Mouse (Mus musculus): ENCODE data around the gene Apaf1. TPM values are rescaled to one million over a fixed set of nuclear protein-coding genes. Genes with fewer than 3 reads are reported as not detected.

Gene Apaf1
- polyA plus RNA-seq, 1 experiment from 2014 or later = 32.1 TPM

DNA sequence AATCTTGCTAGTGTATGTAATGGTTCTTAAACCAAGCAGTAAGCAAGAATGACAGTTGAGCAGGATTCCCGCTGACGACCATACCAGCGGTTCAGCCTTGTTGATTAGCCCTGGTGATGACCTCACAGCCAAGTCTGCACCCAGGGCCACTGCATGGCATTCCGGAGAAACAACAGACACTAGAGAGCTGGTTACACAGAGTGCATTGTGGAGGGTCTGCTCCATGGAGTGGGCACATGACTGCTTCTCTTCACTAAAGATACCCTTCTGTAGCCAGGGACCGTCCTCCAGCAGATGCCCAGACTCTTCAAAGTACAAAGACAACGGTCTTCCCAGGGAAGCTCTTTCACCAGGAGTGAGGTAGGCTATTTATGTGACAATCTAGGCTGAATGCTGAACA is 90.3 kb downstream of the Apaf1 start:
- Histone ChIP-seq H3K27me3 (ENCODE audit: control insufficient read depth, insufficient read depth, low read length) (no peaks in the 10 kb centered on the region), H3K9me3 (replicated peaks; ENCODE audit: control insufficient read depth, low read length) (no peaks in the 10 kb centered on the region), H3K36me3 (replicated peaks; ENCODE audit: control insufficient read depth, insufficient read depth, low read depth, low read length) (no peaks in the 10 kb centered on the region), H3K4me2 (ENCODE audit: low read depth, low read length) (no peak overlapping the region), H3K9ac (replicated peaks; ENCODE audit: low read length) (no peak overlapping the region), H3K27ac (replicated peaks; ENCODE audit: low read depth, low read length) (no peak overlapping the region), H3K4me1 (ENCODE audit: control insufficient read depth, insufficient read depth, low read length) (no peaks in the 10 kb centered on the region), H3K4me3 (ENCODE audit: low read depth, low read length) (no peak overlapping the region)
- DNase-seq (ENCODE audit: low spot score) (no peak), ATAC-seq (replicated peaks; ENCODE audit: insufficient number of reproducible peaks, low FRiP score, low TSS enrichment, low read depth) (no peak)
- WGBS = 86% methylated on average over 6 of the region's 6 CpGs

DNA sequence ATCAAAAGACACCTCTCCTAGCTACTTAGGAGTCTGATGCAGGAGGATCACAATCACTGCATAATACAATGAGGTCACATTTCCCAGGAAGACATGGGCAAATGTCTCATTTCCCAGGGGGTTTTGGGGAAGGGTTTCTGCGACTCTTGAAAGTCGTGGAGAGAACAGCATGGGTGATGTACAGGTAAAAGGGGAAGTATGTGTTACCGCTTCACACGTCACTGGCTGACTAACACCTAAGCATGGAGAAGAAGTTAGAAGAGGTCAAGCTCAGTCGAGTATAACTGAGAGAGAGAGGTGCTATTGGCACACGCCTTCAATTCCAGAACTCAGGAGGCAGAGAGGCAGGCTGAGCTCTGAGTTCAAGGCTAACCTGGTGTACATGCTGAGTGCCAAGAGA is 92.2 kb downstream of the Apaf1 start:
- H3K27ac ChIP-seq (replicated peaks; ENCODE audit: low read depth, low read length) = no peak overlapping the region
- no peaks in the 10 kb centered on the region for H3K27me3 ChIP-seq (ENCODE audit: control insufficient read depth, insufficient read depth, low read length)
- H3K4me3 ChIP-seq (ENCODE audit: low read depth, low read length) = no peak overlapping the region
- no peak overlapping the region for H3K9ac ChIP-seq (replicated peaks; ENCODE audit: low read length)
- H3K4me1 ChIP-seq (ENCODE audit: control insufficient read depth, insufficient read depth, low read length) = no peaks in the 10 kb centered on the region
- no peaks in the 10 kb centered on the region for H3K9me3 ChIP-seq (replicated peaks; ENCODE audit: control insufficient read depth, low read length)
- WGBS = 84% methylated on average over 6 of the region's 6 CpGs
- no peak for ATAC-seq (replicated peaks; ENCODE audit: insufficient number of reproducible peaks, low FRiP score, low TSS enrichment, low read depth)
- H3K4me2 ChIP-seq (ENCODE audit: low read depth, low read length) = no peak overlapping the region
- DNase-seq (ENCODE audit: low spot score) = no peak
- H3K36me3 ChIP-seq (replicated peaks; ENCODE audit: control insufficient read depth, insufficient read depth, low read depth, low read length) = no peaks in the 10 kb centered on the region

DNA sequence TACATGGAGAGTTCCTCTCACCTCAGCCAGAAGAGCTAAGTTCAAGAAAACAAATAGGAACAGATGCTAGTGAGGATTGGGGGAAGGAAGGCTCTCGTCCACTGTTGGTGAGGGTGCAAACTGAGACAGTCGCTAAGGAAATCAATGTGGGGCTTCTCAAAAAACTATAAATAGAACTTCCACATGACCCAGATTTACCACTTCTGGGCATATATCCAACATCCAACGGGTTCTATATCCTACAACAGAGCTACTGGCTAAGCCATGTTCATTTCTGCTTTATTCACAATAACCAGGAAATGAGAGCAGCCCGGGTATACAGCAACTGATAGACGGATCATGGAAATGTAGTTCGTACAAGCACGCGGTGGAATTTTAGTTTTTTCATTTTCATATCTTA is 99.5 kb downstream of the Apaf1 start:
- no peaks in the 10 kb centered on the region for H3K27me3 ChIP-seq (ENCODE audit: control insufficient read depth, insufficient read depth, low read length)
- no peaks in the 10 kb centered on the region for H3K9me3 ChIP-seq (replicated peaks; ENCODE audit: control insufficient read depth, low read length)
- H3K4me2 ChIP-seq (ENCODE audit: low read depth, low read length) = no peak overlapping the region
- WGBS = 88% methylated on average over 8 of the region's 8 CpGs
- DNase-seq (ENCODE audit: low spot score) (no peak), ATAC-seq (replicated peaks; ENCODE audit: insufficient number of reproducible peaks, low FRiP score, low TSS enrichment, low read depth) (no peak)
- no peak overlapping the region for H3K27ac ChIP-seq (replicated peaks; ENCODE audit: low read depth, low read length)
- H3K36me3 ChIP-seq (replicated peaks; ENCODE audit: control insufficient read depth, insufficient read depth, low read depth, low read length) = no peaks in the 10 kb centered on the region
- H3K4me3 ChIP-seq (ENCODE audit: low read depth, low read length) = no peak overlapping the region
- H3K4me1 ChIP-seq (ENCODE audit: control insufficient read depth, insufficient read depth, low read length) = no peaks in the 10 kb centered on the region
- no peak overlapping the region for H3K9ac ChIP-seq (replicated peaks; ENCODE audit: low read length)

GRCm38 (mm10) chr10:90981811-90982210 is 100.8 kb downstream of the Apaf1 start:
- H3K9me3 ChIP-seq (replicated peaks; ENCODE audit: control insufficient read depth, low read length) = no peaks in the 10 kb centered on the region
- no peaks in the 10 kb centered on the region for H3K27me3 ChIP-seq (ENCODE audit: control insufficient read depth, insufficient read depth, low read length)
- no peaks in the 10 kb centered on the region for H3K36me3 ChIP-seq (replicated peaks; ENCODE audit: control insufficient read depth, insufficient read depth, low read depth, low read length)
- H3K4me2 ChIP-seq (ENCODE audit: low read depth, low read length) = no peak overlapping the region
- 92% methylated on average over 4 of the region's 4 CpGs for WGBS
- H3K27ac ChIP-seq (replicated peaks; ENCODE audit: low read depth, low read length) = no peak overlapping the region
- no peak for ATAC-seq (replicated peaks; ENCODE audit: insufficient number of reproducible peaks, low FRiP score, low TSS enrichment, low read depth)
- no peak overlapping the region for H3K9ac ChIP-seq (replicated peaks; ENCODE audit: low read length)
- H3K4me3 ChIP-seq (ENCODE audit: low read depth, low read length) = no peak overlapping the region
- H3K4me1 ChIP-seq (ENCODE audit: control insufficient read depth, insufficient read depth, low read length) = no peaks in the 10 kb centered on the region
- no peak for DNase-seq (ENCODE audit: low spot score)

GRCm38 (mm10) chr10:90974491-90974890 is 108.1 kb downstream of the Apaf1 start:
- no peaks in the 10 kb centered on the region for H3K9me3 ChIP-seq (replicated peaks; ENCODE audit: control insufficient read depth, low read length)
- H3K36me3 ChIP-seq (replicated peaks; ENCODE audit: control insufficient read depth, insufficient read depth, low read depth, low read length) = no peaks in the 10 kb centered on the region
- ATAC-seq (replicated peaks; ENCODE audit: insufficient number of reproducible peaks, low FRiP score, low TSS enrichment, low read depth) = no peak
- peaks cover 3% of the 10 kb centered on the region; the same call in 1 of the 2 replicates for H3K4me1 ChIP-seq (ENCODE audit: control insufficient read depth, insufficient read depth, low read length)
- no peak overlapping the region for H3K4me3 ChIP-seq (ENCODE audit: low read depth, low read length)
- peaks cover 4% of the 10 kb centered on the region for H3K27me3 ChIP-seq (ENCODE audit: control insufficient read depth, insufficient read depth, low read length)
- WGBS = 81% methylated on average over 6 of the region's 6 CpGs
- no peak overlapping the region for H3K4me2 ChIP-seq (ENCODE audit: low read depth, low read length)
- DNase-seq (ENCODE audit: low spot score) = no peak
- no peak overlapping the region for H3K9ac ChIP-seq (replicated peaks; ENCODE audit: low read length)
- no peak overlapping the region for H3K27ac ChIP-seq (replicated peaks; ENCODE audit: low read depth, low read length)

DNA sequence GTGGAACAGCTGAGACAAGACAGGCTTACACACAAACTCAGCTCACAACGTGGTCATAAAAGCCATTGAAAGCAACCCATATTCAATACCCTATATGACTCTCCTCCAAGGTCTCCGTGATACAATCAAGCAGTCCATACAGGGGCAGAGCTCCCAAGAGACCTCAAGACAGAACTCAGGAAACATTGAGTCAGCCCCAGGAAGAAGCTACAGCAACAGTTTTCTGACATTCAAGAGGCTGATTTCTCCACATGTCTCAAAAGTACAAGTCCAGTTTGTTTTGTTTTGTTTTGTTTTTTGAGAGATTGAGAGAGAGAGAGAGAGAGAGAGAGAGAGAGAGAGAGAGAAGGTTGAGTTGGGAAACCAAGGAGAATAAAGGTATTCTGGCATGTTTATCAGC is 108.5 kb downstream of the Apaf1 start:
- Histone ChIP-seq H3K27me3 (ENCODE audit: control insufficient read depth, insufficient read depth, low read length) (peaks cover 8% of the 10 kb centered on the region), H3K27ac (replicated peaks; ENCODE audit: low read depth, low read length) (no peak overlapping the region), H3K4me3 (ENCODE audit: low read depth, low read length) (no peak overlapping the region), H3K9ac (replicated peaks; ENCODE audit: low read length) (no peak overlapping the region), H3K36me3 (replicated peaks; ENCODE audit: control insufficient read depth, insufficient read depth, low read depth, low read length) (no peaks in the 10 kb centered on the region), H3K4me2 (ENCODE audit: low read depth, low read length) (no peak overlapping the region), H3K9me3 (replicated peaks; ENCODE audit: control insufficient read depth, low read length) (no peaks in the 10 kb centered on the region), H3K4me1 (ENCODE audit: control insufficient read depth, insufficient read depth, low read length) (peaks cover 3% of the 10 kb centered on the region; the same call in 1 of the 2 replicates)
- DNase-seq (ENCODE audit: low spot score) (no peak), ATAC-seq (replicated peaks; ENCODE audit: insufficient number of reproducible peaks, low FRiP score, low TSS enrichment, low read depth) (no peak)
- WGBS = 72% methylated on average over 2 of the region's 2 CpGs

GRCm38 (mm10) chr10:90970560-90970959 is 112.0 kb downstream of the Apaf1 start:
- Histone ChIP-seq H3K4me2 (ENCODE audit: low read depth, low read length) (no peak overlapping the region), H3K36me3 (replicated peaks; ENCODE audit: control insufficient read depth, insufficient read depth, low read depth, low read length) (no peaks in the 10 kb centered on the region), H3K27ac (replicated peaks; ENCODE audit: low read depth, low read length) (no peak overlapping the region), H3K9me3 (replicated peaks; ENCODE audit: control insufficient read depth, low read length) (no peaks in the 10 kb centered on the region), H3K4me1 (ENCODE audit: control insufficient read depth, insufficient read depth, low read length) (peaks cover 3% of the 10 kb centered on the region; the same call in 1 of the 2 replicates), H3K4me3 (ENCODE audit: low read depth, low read length) (no peak overlapping the region), H3K9ac (replicated peaks; ENCODE audit: low read length) (no peak overlapping the region), H3K27me3 (ENCODE audit: control insufficient read depth, insufficient read depth, low read length) (peaks cover 27% of the 10 kb centered on the region)
- no peak for ATAC-seq (replicated peaks; ENCODE audit: insufficient number of reproducible peaks, low FRiP score, low TSS enrichment, low read depth)
- DNase-seq (ENCODE audit: low spot score) = peak; percentile 23
- 23% methylated on average over 4 of the region's 4 CpGs for WGBS

DNA sequence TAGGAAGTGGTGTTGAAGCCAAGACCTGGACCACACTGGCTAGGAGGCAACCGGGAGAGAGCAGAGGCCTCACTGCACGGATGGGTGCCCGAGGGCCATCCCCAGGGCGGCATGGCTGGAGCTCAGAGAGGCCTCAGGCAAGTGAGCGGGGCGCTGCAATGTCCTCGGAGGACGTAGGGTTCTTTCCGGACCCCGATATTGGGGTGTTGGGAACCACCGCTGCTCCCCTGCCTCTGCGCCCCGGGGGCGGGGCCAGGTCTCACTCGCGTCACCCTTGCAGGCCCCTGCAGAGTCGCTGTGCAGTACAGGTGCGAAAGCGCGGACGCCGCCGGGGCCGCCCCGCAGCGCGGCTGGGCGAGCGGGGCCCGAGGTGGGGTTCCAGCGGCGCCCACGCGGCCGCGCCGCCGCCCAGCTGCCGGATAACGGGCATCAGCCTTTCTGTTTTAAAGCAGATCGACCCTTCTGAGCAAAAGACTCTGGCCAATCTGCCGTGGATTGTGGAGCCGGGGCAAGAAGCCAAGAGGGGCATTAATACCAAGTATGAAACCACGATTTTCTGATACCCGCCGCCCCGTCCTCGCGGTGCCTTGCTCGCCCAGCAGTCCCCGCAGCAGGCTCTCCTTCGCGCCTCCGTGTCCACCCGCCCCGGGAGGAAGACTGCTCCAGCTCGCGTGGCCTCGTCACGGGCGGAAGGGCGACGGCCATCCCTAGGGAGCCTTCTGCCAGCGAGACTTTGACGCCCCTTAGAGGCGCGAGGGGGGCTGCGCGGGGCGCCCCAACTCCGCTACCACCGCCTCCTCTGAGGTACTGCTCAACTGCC is 113.0 kb downstream of the Apaf1 start:
- Histone ChIP-seq H3K4me3 (ENCODE audit: low read depth, low read length) (peak overlapping the region; percentile 46), H3K27ac (replicated peaks; ENCODE audit: low read depth, low read length) (no peak overlapping the region), H3K9ac (replicated peaks; ENCODE audit: low read length) (peak overlapping the region; percentile 60), H3K4me2 (ENCODE audit: low read depth, low read length) (peak overlapping the region; percentile 92), H3K9me3 (replicated peaks; ENCODE audit: control insufficient read depth, low read length) (no peaks in the 10 kb centered on the region), H3K4me1 (ENCODE audit: control insufficient read depth, insufficient read depth, low read length) (peaks cover 3% of the 10 kb centered on the region; the same call in 1 of the 2 replicates), H3K27me3 (ENCODE audit: control insufficient read depth, insufficient read depth, low read length) (peaks cover 27% of the 10 kb centered on the region), H3K36me3 (replicated peaks; ENCODE audit: control insufficient read depth, insufficient read depth, low read depth, low read length) (no peaks in the 10 kb centered on the region)
- DNase-seq (ENCODE audit: low spot score) (peak; percentile 42), ATAC-seq (replicated peaks; ENCODE audit: insufficient number of reproducible peaks, low FRiP score, low TSS enrichment, low read depth) (peak; percentile 27; the same call in 1 of the 2 replicates)
- 4% methylated on average over 72 of the region's 72 CpGs for WGBS
